Mouse (Mus musculus) liver, embryonic 14.5 days (tissue): Measurements from ENCODE around the gene Gm4792. TPM values are rescaled to one million over a fixed set of nuclear protein-coding genes. Genes with fewer than 3 reads are reported as not detected.

ENCODE experiments used
- ATAC-seq: fragments of 200-750 bp; cut with Nextera tagmentation; 2 replicates; pipeline ENCODE4 v1.8.0; 2017; ENCODE audit warnings: moderate number of reproducible peaks, mild to moderate bottlenecking, moderate library complexity; ENCODE audit not compliant: insufficient read depth
- DNase-seq, 3 experiments: peaks; one replicate each; pipeline ENCODE4 v3.0.0-alpha.2; 2012 to 2013; ENCODE audit warnings: low read depth in 3 of 3, low spot score in 3 of 3
- H3K27ac ChIP-seq: fragments of 300-500 bp; sonication (generic); 2 replicates; pipeline ENCODE4 v1.5.1; 2014; ENCODE audit warnings: moderate library complexity, mild to moderate bottlenecking, control low read depth, inconsistent platforms
- H3K27me3 ChIP-seq: fragments of 300-500 bp; sonication (generic); 2 replicates; pipeline ENCODE4 v1.6.1; 2014; ENCODE audit warnings: mild to moderate bottlenecking, low read length, moderate library complexity; ENCODE audit not compliant: control insufficient read depth, insufficient read depth
- H3K36me3 ChIP-seq: fragments of 300-500 bp; sonication (generic); replicated peaks from 2 replicates; pipeline ENCODE4 v1.6.1; 2014; ENCODE audit warnings: low read depth; ENCODE audit not compliant: control insufficient read depth, insufficient read depth
- H3K4me1 ChIP-seq, 2 experiments: fragments of 200-500 bp in 1 of 2; fragments of 300-500 bp in 1 of 2; sonication (generic) in 1 of 2; replicated peaks; 2 replicates each; pipeline ENCODE4 v1.6.1; 2012 to 2014; ENCODE audit warnings: antibody characterized with exemption in 1 of 2, inconsistent platforms in 1 of 2, low read length in 1 of 2; ENCODE audit not compliant: control insufficient read depth in 2 of 2, insufficient read depth in 2 of 2
- H3K4me2 ChIP-seq: fragments of 300-500 bp; sonication (generic); 2 replicates; pipeline ENCODE4 v1.6.1; 2014; ENCODE audit warnings: low read depth, mild to moderate bottlenecking, control low read depth, moderate library complexity
- H3K4me3 ChIP-seq, 2 experiments: fragments of 200-500 bp in 1 of 2; fragments of 300-500 bp in 1 of 2; sonication (generic) in 1 of 2; 2 replicates each; pipeline ENCODE4 v1.5.1; 2012 to 2014; ENCODE audit warnings: low read depth in 2 of 2, low read length in 2 of 2, mild to moderate bottlenecking in 2 of 2, control low read depth in 1 of 2, inconsistent platforms in 1 of 2, moderate library complexity in 1 of 2; ENCODE audit not compliant: insufficient read depth in 1 of 2
- H3K9ac ChIP-seq: fragments of 300-500 bp; sonication (generic); replicated peaks from 2 replicates; pipeline ENCODE4 v1.6.1; 2014; ENCODE audit warnings: mild to moderate bottlenecking, control low read depth, moderate library complexity
- H3K9me3 ChIP-seq: fragments of 300-500 bp; sonication (generic); 2 replicates; pipeline ENCODE4 v1.6.1; 2016; ENCODE audit warnings: low read length, mixed read lengths; ENCODE audit not compliant: control insufficient read depth
- CTCF ChIP-seq: IDR thresholded peaks from 2 replicates; pipeline ENCODE4 v1.5.1; 2016; ENCODE audit warnings: antibody characterized with exemption, low read depth, control low read depth
- EP300 ChIP-seq: IDR thresholded peaks from 2 replicates; pipeline ENCODE4 v1.6.1; 2016; ENCODE audit warnings: antibody characterized with exemption, low read depth
- WGBS: fragments of 180-500 bp; shearing (Covaris S2); extraction: QIAGEN DNeasy Blood & Tissue Kit; methylation state at CpG from one replicate; pipeline ENCODE4 v1.1.7; 2014; ENCODE audit not compliant: insufficient replicate concordance; 5-methylcytosine and 5-hydroxymethylcytosine counted together
- polyA plus RNA-seq, 2 experiments: library from polyadenylated mRNA; depleted of rRNA in 1 of 2; stranded (reverse) in 1 of 2; unstranded in 1 of 2; fragments of >200 nt; fragmentation: Nextera tagmentation in 1 of 2; extraction: Ambion mirVana in 1 of 2; gene quantifications; 2 replicates each; pipeline versions ENCODE4 v1.2.1 to v1.2.3; 2012 to 2014

Gm4792 gene
- not detected in 2 replicates for polyA plus RNA-seq (2012; rRNA removed)
- not detected in 2 replicates for polyA plus RNA-seq (2014; fragmentation: Nextera tagmentation; extraction: Ambion mirVana)

DNA sequence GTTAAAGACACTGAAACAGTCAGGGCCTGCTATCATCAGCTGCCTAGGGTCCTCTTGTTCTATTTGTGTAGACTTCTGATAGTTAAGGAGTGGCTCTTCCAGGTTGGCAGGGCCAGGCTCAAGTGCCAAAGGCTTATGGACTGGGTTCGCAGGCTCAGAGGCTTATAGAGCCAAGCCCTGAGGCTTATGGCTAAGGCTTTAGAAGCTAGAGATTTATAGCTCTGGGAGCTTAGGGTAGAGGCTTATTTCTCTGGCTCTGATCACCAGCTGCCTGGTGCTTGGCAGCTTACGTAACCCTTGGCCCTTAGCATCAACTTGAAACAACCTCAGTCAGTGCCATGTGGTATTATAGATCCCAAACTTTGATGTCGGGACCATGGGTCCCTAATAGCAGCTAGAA is at the start of gene Gm4792:
Gene Gm4792 (minus strand): TSS at position 233 of the 400 bp plus-strand sequence.
- Histone ChIP-seq H3K27ac (no peak within 1 kb of the TSS), H3K9ac (no peak within 1 kb of the TSS), H3K9me3 (no peaks in the 10 kb centered on the region), H3K36me3 (no peaks in the 10 kb centered on the region), H3K4me2 (no peak within 1 kb of the TSS), H3K27me3 (no peaks in the 10 kb centered on the region), H3K4me3 (no peak within 1 kb of the TSS), H3K4me1 (no peaks in the 10 kb centered on the region)
- TF ChIP-seq EP300: no peak
- TF ChIP-seq CTCF: no peak
- DNase-seq (no peak), ATAC-seq (no peak)
- WGBS: 62% methylated on average over 3 of the region's 3 CpGs

DNA sequence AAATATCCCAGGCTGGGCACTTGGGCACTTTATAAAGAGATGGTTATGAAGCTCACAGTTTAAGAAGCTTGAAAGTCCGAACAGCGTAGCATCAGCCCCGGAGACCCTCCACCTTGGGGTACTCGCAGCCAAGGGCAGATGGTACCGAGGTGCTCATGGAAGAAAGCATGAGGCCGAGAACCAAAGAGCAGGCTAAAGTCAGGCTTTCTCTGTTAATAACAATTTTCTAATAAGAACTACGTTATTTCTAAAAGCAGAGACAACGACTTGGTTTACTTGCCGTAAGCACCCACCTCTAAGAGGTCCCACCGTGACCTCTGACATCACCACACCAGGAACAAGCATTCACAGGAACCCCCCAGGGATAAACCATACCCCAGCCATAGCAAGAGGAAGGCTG is 49.5 kb upstream of the Gm4792 start:
- H3K9ac ChIP-seq: no peak overlapping the region
- no peak overlapping the region for H3K27ac ChIP-seq
- no peaks in the 10 kb centered on the region for H3K36me3 ChIP-seq
- H3K27me3 ChIP-seq: no peaks in the 10 kb centered on the region
- TF ChIP-seq CTCF: no peak
- no peak for TF ChIP-seq EP300
- no peak overlapping the region for H3K4me2 ChIP-seq
- DNase-seq: no peak
- no peaks in the 10 kb centered on the region for H3K9me3 ChIP-seq
- no peak overlapping the region for H3K4me3 ChIP-seq
- H3K4me1 ChIP-seq: peaks cover 0 to 5% of the 10 kb centered on the region in 2 experiments; a peak in 1 of 4 replicates
- ATAC-seq: no peak
- WGBS: 80% methylated on average over 10 of the region's 10 CpGs

DNA sequence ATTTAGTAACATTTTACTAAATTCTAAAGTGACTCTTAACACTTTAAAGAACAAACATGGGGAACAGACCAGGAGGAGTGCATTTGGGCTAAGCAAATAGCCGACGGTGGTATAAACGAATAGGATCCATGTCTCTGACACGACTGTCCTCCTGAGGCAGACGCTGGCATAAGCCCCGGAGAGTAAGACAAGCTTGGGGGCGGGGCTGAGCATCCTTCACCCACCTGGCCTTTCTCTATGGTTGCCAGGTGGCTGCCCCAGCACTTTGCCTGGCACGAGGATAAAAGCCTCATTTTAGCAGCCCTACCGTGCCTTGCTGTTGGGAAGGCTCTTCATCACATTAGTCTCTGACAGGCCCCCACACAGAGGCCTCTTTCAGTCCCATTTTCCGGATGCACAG is 48.8 kb upstream of the Gm4792 start:
- peaks cover 0 to 5% of the 10 kb centered on the region in 2 experiments; a peak in 1 of 4 replicates for H3K4me1 ChIP-seq
- no peak for ATAC-seq
- 75% methylated on average over 10 of the region's 10 CpGs for WGBS
- no peak for DNase-seq
- TF ChIP-seq EP300 (no peak), CTCF (no peak)
- no peaks in the 10 kb centered on the region for H3K9me3 ChIP-seq
- no peak overlapping the region for H3K4me3 ChIP-seq
- H3K9ac ChIP-seq: no peak overlapping the region
- H3K36me3 ChIP-seq: no peaks in the 10 kb centered on the region
- no peak overlapping the region for H3K4me2 ChIP-seq
- H3K27me3 ChIP-seq: no peaks in the 10 kb centered on the region
- H3K27ac ChIP-seq: no peak overlapping the region

DNA sequence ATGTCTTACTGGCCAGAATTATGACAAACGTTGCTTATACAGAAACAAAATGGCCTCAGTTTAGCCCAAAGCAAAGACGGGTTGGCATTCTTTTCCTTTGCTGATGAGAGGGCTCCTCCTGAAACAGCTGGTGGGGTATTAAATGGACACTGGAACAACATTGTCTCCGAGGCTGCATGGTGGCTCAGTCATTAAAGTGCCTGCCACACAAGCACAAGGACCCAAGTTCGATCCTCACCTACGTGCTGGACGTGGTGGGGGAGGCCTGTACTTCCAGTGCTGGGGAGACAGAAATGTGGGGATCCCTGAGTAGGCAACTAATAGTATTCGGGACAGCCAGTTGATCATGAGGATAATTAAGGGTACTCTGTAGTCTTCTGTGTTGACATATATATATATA is 48.1 kb upstream of the Gm4792 start:
- Histone ChIP-seq H3K9ac (no peak overlapping the region), H3K4me1 (peaks cover 0 to 5% of the 10 kb centered on the region in 2 experiments; a peak in 1 of 4 replicates), H3K36me3 (no peaks in the 10 kb centered on the region), H3K9me3 (no peaks in the 10 kb centered on the region), H3K27ac (no peak overlapping the region), H3K4me3 (no peak overlapping the region), H3K27me3 (no peaks in the 10 kb centered on the region), H3K4me2 (no peak overlapping the region)
- TF ChIP-seq EP300: no peak
- no peak for TF ChIP-seq CTCF
- DNase-seq: no peak
- WGBS: 72% methylated on average over 7 of the region's 7 CpGs
- no peak for ATAC-seq

DNA sequence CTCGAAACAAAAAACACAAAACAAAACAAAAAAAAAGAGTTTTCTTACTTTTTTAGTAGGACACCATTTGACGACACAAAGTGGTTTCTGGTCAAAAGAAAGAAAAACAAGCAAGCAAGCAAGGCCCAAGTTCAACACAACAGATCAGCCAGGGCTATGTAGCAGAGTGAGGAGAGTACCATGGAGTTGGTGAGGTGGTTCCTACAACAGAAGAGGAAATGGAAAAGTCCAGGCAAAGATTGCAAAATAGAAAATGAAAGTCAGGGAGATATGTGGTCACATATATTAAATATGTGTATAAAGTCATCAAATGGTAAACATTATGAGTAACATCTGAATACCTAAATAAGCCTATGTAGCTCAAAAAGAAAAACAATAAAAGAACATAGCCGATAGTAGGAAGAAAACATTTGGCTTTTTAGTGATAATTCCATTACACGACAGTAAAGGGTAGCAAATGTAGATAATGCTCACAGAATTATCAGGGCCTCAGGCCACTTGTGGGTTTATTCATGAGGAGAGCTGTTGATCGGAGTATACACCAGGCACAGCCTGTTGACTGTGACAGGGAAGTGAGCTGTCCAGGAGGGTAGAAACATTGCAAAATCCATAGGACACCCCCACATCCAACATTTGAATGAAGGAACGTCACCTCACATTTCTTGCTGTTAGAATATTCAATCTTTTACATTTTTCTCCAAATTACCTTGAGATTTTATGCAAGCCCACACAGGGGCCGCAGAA is 47.2 kb upstream of the Gm4792 start:
- WGBS: 48% methylated on average over 7 of the region's 7 CpGs
- H3K27ac ChIP-seq: no peak overlapping the region
- no peak overlapping the region for H3K4me2 ChIP-seq
- H3K36me3 ChIP-seq: no peaks in the 10 kb centered on the region
- peaks cover 0 to 5% of the 10 kb centered on the region in 2 experiments; a peak in 1 of 4 replicates for H3K4me1 ChIP-seq
- H3K9me3 ChIP-seq: no peaks in the 10 kb centered on the region
- H3K4me3 ChIP-seq: no peak overlapping the region
- H3K9ac ChIP-seq: no peak overlapping the region
- no peaks in the 10 kb centered on the region for H3K27me3 ChIP-seq
- TF ChIP-seq EP300 (no peak), CTCF (no peak)
- no peak for DNase-seq
- ATAC-seq: no peak
